Mouse (Mus musculus): ENCODE measurements at regions not wholly inside any gene's neighbourhood (a gene's known extent, or its start where the extent isn't known, plus 50 kb on each side); places are given as distances from the start of the nearest gene placed in this dataset.

DNA sequence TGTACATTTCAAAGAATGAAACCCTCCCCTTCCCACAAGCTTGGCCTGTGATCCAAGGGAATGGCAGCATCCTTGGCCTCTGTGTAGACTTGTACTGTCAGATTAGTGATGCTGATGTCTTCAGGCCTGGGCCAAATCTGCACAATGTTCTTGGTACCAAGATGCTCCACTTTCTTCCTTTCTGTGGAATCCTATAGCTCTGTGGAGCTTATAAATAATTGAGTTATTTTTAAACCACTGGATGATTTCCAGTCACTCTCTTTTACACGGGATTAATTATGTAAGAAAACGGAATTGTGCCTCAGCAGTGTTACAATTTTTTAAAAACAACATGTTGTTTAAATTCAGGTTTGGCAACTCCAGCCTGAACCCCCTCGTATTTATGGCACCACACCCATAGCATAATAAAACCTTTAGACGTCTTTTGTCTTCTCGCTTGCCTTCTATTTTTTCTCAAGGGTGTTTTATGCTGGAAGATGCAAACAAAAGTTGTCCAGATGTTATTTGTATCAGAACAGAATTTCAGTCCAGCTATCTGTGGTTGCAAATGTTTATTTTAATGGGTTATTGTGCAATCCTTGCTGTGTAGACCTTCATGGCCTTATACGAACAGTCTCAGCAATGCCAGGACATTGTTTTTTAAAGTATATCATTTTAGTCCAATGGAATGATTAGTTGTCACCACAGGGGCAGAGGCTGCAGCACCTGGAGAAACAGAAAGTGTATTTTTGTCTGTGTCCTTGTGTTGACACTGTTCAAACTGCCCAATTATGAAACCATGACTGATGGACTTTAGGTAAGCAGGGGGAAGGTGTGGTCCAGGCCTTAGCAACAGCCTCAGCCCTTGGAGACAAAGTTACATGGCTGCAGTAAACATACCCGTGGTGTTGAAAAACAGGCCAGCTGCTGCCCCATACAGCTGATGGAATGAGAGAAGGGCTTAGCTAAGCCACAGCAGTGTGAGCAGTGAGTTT, 630.4 kb upstream of the Zeb2 start:
- DNase-seq: no peak

DNA sequence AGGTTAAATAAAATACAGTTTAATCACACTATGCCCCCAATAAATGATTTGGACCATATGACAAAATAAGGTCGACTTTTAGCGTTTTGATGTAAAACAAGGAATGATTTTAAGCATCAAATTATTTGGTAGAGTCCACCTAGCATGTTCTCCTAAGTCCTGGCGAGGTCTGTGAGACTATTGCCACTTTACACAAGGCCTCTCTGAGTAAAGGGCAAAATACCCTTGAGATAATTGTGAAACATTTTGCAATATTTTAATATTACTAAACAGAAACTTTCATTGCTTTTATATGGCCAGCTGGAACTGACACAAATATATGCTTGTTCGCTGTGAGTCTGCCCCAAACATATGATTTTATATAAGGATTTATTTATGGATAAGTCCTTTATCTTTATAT, 629.4 kb upstream of the Zeb2 start:
- no peak for DNase-seq

DNA sequence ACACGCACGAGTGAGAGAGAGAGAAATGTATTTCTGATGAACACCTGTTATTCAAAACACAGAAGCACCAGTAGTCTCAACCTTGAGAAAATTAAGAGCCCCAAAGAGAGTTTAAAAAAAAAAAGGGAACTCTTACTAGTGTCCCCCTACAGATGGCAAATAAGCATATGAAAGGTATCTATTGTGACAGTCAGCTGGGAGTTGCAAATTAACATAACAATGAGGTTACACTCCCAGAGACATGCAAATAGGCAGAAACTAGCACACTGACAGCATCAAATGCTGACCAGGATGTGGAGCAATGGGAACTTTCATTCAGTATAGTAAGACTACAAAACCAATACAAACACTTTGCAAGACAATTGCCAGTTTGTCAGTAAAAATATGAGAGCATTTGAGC, 619.1 kb upstream of the Zeb2 start:
- no peak for DNase-seq

DNA sequence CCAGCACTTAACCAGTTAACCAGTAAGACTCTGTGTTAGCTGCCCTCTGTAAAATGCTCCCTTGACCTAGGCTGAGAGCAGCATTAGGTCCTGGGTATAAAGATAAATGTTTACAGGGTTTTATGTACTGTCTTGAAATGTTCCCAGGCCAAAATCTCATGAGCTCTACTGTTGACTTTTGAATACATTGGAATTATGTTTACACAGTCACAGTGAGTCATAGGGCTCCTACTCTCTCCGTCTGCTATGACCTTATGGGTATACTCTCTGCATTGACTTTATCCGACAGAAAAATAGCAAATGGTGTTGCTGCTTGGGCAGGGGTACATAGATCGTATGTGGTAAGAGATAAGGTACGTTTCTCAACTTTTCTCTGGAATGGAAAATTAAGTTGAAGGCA, 596.8 kb upstream of the Zeb2 start:
- no peak for DNase-seq

DNA sequence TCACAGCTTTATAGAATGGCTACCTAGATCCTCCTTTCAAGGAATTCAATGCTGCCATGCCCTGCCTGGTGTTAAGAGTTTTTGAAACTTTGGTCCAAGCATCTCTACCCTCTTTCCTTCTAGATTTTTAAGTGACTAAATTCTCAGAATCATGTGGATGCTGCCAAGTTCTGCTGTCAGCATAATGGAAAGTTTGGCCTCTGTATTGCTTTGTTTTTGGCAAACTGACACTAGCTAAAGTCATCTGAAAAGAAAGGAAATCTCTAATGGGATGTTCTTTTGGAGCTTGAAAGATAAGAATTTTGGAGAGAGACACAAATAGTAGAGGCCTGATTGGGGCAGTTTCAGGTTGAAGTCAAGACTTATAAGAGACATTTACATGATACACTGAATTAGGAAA, 589.8 kb upstream of the Zeb2 start:
- no peak for DNase-seq

DNA sequence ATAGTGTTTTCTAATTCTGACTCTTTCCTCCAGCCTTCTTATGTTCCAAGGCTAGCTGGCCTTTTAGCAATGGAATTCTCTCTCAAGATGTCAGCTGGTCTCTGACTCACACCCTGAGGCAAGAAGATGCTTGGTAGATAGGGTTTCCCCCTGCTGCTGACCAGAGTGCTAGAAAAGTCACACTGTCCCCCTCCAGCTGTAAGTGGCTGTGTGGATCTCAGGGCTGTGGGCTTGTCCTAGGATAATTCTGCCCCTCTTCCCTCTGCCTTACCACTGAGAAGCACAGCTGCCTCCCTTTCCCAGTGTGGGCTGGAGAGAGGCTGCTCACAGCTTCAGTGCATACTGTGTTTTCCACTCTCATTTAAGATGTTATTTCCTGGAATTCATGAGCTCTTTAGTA, 585.3 kb upstream of the Zeb2 start:
- no peak for DNase-seq

DNA sequence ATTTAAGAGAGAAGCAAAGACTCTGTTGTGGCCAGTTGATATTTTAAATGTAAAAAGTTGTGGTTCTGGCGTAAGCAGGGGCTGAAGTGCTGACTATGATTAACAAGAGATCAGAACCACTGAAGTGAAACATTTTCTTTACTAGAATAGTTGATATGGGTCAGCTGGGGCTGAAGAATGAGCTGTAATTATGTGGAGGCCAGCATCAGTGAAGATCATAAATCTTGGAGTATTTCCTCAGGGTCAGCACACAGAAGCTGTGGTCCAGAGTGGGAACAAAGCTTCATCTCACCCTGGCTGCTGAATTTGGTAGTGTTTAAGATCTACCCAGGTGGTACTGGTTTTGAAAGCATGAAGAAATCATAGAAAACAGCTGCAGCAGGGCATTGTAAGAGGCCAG, 583.4 kb upstream of the Zeb2 start:
- DNase-seq: no peak

DNA sequence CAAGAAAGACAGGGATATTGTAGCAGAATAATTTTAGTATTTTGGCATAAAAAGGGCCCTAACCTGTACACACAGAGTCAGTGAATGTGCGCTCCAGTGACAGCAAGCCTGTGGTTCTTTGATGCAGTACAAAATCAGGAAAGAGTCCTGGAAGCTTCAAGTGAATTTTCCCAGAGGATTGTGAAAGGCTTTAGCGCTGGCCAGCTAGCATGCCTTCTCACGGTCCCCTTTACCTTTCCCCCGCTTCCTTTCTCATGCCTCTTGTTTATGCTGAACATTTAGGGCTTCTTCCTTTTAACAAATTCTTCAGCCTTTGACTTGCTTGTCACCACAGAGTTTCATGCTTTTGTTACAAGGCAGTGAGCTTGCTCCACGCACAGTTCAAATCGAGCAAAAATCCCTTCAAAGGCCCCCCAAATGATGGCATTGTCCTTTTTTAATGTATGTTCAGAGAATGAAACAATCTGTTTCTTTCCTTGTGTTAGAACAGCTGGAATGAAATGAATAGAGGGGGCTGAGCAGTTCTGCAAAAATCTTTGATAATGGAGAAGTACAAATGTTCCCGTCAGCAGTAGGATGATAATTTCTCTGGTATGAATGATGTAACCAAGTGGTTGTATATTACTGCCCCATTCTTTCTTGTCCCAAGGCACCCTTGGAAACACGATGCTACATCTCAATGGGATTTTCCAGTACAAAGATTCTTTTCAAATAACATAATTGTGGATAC, 576.3 kb upstream of the Zeb2 start:
- no peak for DNase-seq

DNA sequence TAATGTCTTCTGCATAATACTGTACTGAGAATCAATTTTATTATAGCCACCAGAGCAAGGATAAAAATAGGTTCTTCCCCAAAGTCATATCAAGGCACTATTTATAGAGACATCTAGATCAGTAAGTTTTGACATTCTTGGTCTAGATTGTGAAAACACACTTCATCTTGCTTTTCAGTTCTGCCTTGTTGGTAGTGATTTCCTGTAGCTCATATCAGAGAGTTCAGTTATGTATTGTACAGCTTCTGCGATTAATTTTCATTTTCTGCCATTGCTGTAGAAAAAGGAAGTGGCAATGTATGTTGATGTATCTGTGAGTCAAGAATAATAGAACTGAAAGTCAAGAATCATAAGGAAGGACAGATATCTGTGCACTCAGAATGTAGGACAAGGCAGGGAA, 575.6 kb upstream of the Zeb2 start:
- DNase-seq: no peak

DNA sequence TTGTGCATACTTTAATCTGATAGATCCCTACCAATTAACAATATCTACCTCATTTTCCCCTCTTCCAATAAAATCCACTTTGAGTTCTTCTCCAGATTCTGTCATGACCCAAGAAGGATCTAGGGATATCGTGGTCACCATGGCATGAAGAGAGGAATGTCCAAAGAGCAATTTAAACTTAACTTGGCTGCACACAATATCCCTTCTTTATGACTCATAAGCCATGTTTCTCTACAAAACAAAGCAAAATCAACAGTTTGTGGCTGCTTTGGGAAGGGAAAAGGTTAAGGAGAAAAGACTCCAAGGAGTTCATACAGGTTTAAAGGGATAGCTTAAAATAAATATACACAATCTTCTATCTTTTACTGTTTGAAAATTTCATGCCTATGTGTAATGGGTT, 571.8 kb upstream of the Zeb2 start:
- DNase-seq: no peak

DNA sequence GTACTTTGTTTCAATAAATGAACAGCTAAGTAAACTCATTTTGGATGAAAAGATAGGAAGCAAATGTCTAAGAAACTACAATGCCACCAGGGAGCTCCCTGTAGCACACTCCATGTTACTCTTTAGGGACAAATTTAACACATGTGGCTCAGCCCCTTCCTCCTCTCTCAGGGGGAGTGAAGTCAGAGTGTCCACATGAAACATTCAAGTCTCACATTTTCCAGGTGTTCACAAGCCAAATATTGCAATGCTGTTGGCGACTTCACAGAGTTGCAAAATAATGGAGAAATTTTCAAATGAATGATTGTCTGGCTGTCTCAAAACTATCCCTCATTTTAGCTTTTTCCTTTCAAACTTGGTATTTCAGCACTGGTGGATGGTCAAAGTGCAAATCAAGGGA, 564.1 kb upstream of the Zeb2 start:
- DNase-seq: no peak

DNA sequence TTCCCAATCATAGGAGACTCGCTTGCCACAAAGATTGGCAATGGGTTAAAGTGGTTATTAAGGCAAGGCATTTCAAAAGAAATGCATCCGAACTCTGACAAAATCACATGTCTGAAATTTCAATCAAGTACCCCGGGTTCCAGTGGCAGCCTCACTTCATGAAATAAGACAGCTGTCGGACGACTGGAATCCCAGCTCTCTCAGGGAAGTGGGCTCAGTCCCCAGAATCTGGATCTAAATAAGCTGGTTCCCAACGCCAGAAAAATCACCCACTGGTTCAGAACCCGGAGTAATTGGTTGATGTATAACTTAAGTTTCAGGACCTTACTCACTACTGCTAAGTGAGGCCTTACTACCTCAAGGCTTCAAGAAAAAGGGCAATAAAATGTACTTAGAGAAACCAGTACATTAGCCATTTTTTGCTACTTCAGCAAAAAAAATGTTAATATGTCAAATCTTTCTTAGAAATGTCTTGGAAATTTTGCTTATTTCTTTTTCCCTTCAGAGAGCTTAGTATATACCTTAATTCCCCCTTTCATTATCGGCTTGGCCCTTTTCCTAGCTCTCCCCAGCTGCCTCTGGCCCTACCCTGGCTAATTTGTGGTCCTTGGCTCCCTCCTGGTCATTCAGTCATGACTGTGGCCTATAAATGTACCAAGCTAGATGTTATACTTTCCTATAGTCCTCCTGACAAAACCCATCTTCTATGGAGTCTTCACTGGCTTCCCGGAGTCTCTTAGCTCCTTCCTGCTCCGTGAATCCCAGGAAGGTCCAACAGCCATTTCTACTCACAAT, 562.1 kb upstream of the Zeb2 start:
- DNase-seq: no peak

DNA sequence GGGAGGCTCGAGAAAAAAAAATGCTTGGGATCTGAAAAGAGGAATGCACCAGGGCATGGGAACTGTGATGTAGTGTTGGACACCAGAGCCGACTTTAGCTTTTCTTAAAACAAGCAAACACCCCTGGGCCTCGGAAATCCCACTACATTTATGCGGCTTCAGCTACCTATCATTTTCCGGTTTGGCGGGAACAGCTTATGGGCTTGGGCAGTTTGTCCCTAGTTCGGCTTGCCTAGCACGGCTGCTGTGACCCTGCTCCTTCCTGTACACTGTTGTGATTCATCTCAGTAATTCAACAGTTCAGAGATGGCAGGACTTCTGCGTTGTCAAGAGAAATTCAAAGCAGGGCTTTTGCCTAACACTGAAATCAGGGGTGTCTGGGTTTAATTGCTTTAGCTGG, 561.5 kb upstream of the Zeb2 start:
- DNase-seq: no peak

DNA sequence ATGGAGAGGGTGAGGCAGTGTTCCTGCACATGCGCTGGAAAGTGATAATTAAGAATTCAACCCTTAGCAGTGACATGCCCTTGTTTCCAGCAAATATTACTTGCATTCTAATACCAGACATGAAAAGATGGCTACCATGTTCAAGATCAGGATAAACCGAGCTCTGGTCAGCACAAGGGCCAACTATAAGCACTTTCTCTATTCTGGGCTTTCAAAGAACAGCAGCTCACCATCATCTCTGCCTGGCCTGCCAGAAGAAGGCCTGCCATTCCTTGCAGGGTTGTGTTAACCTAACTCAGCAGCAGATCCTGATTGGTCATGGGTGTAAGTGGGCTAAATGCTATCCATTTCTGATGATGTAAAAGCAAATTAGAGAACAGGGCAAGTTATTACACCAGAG, 558.6 kb upstream of the Zeb2 start:
- no peak for DNase-seq

DNA sequence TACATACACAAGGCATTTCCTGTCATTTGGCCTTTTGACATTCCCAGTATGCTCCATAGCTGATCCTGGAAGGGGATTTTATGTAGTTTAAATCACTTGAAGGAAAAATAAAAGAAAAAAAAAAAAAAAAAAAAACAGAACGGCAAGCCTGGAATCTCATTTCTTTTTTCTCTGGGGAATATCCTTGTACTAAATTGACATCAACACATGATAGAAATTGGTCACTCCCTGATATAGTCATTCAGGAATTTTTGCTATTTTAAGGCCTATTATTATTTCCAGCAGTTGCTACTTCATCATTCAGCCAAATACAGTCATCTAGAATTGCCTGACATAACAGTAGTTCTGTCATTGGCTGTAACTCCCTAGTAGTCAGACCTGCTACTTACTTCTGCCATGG, 538.8 kb upstream of the Zeb2 start:
- no peak for DNase-seq

DNA sequence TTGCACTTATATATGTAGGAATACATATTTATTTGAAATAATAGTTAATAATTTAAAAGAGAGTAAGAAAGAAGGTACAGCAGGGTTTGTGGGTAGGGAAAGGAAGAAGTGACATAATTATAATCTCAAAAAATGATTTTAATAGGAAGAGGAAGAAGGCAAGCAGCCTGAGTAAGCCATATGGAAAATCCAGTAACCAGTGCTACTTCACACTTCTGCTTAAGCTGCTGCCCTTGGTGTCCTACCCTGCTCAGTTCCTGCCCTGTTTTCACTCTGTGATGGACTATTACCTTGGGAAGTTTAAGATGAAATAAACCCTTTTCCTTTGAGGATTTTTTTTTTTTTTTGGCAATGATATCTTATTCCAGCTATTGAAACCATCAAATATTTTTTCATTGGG, 537.5 kb upstream of the Zeb2 start:
- DNase-seq: no peak

DNA sequence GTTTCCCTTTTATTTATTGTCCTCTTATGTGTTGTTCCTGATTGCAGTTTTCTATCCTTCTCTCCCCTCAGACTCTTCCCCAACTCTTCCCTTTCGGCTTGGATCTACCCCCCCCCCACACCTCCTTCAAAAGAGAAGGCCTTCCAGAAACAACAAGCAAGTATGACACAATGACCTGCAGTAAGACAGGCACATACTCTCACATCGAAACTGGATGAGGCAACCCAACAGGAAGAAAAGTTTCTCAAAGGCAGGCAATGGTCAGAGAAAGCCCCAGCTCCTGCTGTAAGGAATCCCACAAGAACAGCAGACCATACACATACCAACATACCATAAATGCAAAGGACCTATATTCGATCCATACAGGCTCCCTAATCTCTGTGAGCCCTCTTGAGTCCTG, 535.8 kb upstream of the Zeb2 start:
- no peak for DNase-seq

DNA sequence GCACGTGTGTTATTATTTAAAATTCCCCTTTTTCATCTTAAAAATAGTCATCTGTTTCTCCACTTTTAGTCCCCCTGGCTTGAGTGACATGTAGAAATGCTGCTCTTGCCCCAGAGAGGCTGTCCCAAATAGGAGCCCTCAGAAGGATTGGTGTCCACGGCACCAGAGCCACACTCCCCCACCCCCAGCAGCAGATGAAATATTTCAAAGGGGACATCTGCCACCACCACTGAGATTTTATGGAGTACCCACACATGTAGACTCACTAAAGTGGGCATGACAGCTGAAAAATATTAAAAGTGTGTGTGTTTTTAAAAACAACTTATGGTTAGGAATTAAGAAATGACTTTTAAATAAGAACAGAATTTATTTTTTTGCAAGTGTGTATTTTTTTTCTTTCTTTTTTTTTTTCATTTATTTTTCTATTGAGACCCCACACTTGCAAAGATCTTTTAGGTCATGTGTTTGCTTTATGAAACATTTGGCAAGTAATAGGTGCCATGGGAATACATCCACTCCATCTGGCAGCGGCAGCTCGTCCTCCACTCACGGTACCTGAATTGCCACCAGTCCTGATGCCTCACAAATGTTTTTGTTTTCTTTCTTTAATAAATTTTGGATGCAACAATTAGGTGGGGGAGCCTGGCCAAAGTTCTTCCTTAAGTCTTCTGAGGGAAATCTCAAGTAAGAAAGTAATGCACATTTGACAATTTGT, 533.2 kb upstream of the Zeb2 start:
- peak; percentile 22 to 31 for DNase-seq

DNA sequence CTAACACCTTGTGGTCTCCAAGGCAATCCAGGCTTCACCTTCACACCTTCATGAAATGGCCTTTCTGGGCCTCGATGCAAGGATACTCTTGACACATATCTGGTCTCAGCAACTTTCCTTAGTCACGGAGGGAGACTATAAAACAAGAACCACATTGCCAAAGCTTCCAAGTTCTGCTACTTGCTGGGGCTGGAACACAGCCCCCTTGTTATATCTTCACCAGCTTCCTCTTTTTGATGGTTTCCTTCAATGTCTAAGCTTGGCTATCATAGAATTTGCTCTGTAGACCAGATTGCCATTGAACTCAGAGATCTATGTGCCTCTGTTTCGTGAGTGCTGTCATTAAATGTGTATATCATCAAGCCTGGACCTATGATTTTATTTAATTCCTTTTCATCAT, 530.7 kb upstream of the Zeb2 start:
- DNase-seq: no peak

DNA sequence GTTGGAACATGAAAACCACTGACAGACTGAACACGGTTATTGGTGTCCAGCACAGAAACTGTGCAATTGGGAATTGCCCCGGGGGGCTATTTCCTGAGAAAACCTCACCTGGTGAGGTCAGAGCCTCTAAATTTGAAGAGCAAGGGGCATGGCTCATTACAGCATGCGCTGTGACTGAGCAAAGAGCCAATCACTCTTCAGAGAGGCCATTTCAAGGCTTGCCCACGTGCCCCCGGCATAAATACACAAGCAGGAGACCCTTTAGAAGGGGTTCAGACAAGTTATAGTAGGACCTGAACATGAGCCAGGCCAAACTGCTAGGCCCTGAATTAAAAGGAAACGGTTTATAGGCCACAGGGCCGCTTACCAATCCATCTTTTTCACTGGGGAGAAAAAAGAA, 512.9 kb upstream of the Zeb2 start:
- DNase-seq: no peak

DNA sequence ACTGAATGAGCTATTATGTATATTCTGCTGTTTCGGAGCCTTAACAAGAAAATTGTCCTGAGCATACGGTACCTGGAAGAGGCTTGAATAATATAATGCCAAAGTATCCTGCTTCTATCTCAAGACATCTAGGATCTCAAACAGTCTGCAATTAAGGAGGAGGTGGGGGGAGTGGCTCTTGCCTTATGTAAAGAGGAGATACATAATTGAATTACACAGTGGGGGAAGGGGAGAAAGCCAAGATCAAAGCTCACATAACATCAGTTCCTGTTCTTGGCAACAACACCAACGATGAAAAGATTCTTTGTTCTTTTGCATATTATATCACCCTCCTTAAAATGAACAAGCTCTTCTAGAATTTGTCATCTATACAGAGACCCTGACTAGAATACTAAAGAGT, 512.4 kb upstream of the Zeb2 start:
- no peak for DNase-seq

DNA sequence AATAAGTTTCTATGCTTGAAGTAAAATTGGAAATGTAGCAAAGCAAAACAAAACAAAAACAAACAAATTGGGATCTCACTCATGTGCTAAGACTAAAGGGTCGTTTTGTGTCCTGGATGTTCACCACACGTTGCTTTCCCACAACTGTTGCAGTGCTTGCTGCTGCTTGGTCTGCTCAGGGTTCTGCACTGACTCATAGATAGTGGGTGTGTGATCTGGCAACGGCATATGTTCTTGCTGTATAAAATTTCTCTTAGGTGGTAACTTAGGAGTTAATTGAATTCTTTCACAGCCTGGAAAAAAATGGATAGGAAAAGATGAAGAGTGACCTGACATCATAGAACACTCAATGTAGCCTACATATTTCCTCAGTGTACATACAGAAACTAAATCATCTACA, 505.9 kb upstream of the Zeb2 start:
- DNase-seq: no peak

DNA sequence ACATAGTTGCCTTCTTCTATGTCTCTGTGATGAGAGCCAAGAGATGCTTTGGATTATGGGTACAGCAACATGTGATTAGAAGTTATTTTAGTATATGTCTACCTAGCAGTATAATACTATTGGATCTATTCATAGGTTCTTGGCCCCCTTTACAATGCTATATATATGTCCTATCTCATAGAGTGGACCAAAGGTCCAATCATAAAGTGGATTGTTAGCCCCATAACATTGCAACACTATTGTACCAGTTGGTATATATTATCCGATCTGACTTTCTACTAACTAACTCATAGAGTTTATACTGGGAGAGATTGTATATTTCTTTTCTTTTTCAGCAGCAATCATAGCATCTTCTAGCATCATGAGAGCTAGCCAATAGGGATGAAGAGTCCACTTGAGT, 491.7 kb upstream of the Zeb2 start:
- no peak for DNase-seq
